Mouse (Mus musculus): ENCODE measurements around the gene Btnl1.

Gene Btnl1

GRCm38 (mm10) chr17:34376847-34377246 lies at the start of gene Btnl1:
TSS of gene Btnl1 (plus strand) at chr17:34377132.
- DNase-seq (ENCODE audit: low spot score in 2 of 2), result no peak

GRCm38 (mm10) chr17:34329807-34330206 lies 47.1 kb upstream of the Btnl1 start:
- DNase-seq (ENCODE audit: low spot score in 2 of 2), result no peak

- DNase-seq (ENCODE audit: low spot score in 2 of 2), result no peak
Measured at GRCm38 (mm10) chr17:34331200-34331599, 45.7 kb upstream of the Btnl1 start.

GRCm38 (mm10) chr17:34340619-34341402 lies 36.1 kb upstream of the Btnl1 start:
- no peak for DNase-seq (ENCODE audit: low spot score in 2 of 2)

- DNase-seq (ENCODE audit: low spot score in 2 of 2), result no peak
Measured at GRCm38 (mm10) chr17:34344882-34345281, 32.0 kb upstream of the Btnl1 start.

- DNase-seq (ENCODE audit: low spot score in 2 of 2), result no peak
Measured at GRCm38 (mm10) chr17:34345486-34345885, 31.4 kb upstream of the Btnl1 start.

- DNase-seq (ENCODE audit: low spot score in 2 of 2), result no peak
Measured at GRCm38 (mm10) chr17:34346041-34346440, 30.9 kb upstream of the Btnl1 start.

- DNase-seq (ENCODE audit: low spot score in 2 of 2), result no peak
Measured at GRCm38 (mm10) chr17:34347606-34348308, 29.2 kb upstream of the Btnl1 start.

GRCm38 (mm10) chr17:34349429-34349828 lies 27.5 kb upstream of the Btnl1 start:
- DNase-seq (ENCODE audit: low spot score in 2 of 2), result peak; percentile 35 to 80

GRCm38 (mm10) chr17:34354539-34354938 lies 22.4 kb upstream of the Btnl1 start, which contains the start of gene Btnl2:
TSS of gene Btnl2 (plus strand) at chr17:34354822.
- no peak for DNase-seq (ENCODE audit: low spot score in 2 of 2)

- DNase-seq (ENCODE audit: low spot score in 2 of 2), result no peak
Measured at GRCm38 (mm10) chr17:34354940-34355339, 22.0 kb upstream of the Btnl1 start.

- no peak for DNase-seq (ENCODE audit: low spot score in 2 of 2)
Measured at GRCm38 (mm10) chr17:34362954-34363546, 13.9 kb upstream of the Btnl1 start.

GRCm38 (mm10) chr17:34363676-34364310 lies 13.1 kb upstream of the Btnl1 start:
- no peak for DNase-seq (ENCODE audit: low spot score in 2 of 2)

- DNase-seq (ENCODE audit: low spot score in 2 of 2), result no peak
Measured at GRCm38 (mm10) chr17:34365031-34365430, 11.9 kb upstream of the Btnl1 start.

- no peak for DNase-seq (ENCODE audit: low spot score in 2 of 2)
Measured at GRCm38 (mm10) chr17:34370563-34370962, 6.4 kb upstream of the Btnl1 start.

- no peak for DNase-seq (ENCODE audit: low spot score in 2 of 2)
Measured at GRCm38 (mm10) chr17:34373055-34373709, 3.8 kb upstream of the Btnl1 start.

- no peak for DNase-seq (ENCODE audit: low spot score in 2 of 2)
Measured at GRCm38 (mm10) chr17:34377450-34378209, 698 bp downstream of the Btnl1 start.

GRCm38 (mm10) chr17:34378716-34379115 lies 1.8 kb downstream of the Btnl1 start:
- no peak for DNase-seq (ENCODE audit: low spot score in 2 of 2)

- DNase-seq (ENCODE audit: low spot score in 2 of 2), result peak in 1 of 2 experiments; percentile 57
Measured at GRCm38 (mm10) chr17:34379451-34379850, 2.5 kb downstream of the Btnl1 start.

- no peak for DNase-seq (ENCODE audit: low spot score in 2 of 2)
Measured at GRCm38 (mm10) chr17:34381876-34382275, 4.9 kb downstream of the Btnl1 start.

GRCm38 (mm10) chr17:34383212-34383611 lies 6.3 kb downstream of the Btnl1 start:
- DNase-seq (ENCODE audit: low spot score in 2 of 2), result no peak

Data from urinary bladder, postnatal 4 days (tissue).